Comparison of ENCODE assay signal across 16 mouse cellular contexts in genomic region chr10:116463753-116464345, GRCm38 (mm10). TPM values are rescaled to one million over a fixed set of nuclear protein-coding genes. Genes with fewer than 3 reads are reported as not detected.
DNase-seq lines count a peak whose midpoint lies in the region; TF ChIP-seq lines count a peak whose summit lies in the region.
"Had no signal": no experiment of that assay in that cellular context is flagged by ENCODE, and none has a peak within 500 bp of the region (broad histone marks: within the 10 kb centered on the region; RNA-seq: fewer than 3 reads in every experiment).

No protein-coding gene starts in this region.

- no peaks in the 10 kb centered on the region for H3K27me3 ChIP-seq in small intestine, adult 2 months (ENCODE audit: control insufficient read depth, insufficient read depth, low read length)
- H3K27me3 ChIP-seq: heart, embryonic 15.5 days; limb, embryonic 12.5 days; midbrain, embryonic 12.5 days had no signal

- WGBS in small intestine, adult 2 months, result 91% methylated on average over 12 of the region's 12 CpGs

- no peak for TF ChIP-seq POLR2A in small intestine, adult 2 months (IDR thresholded peaks at IDR 0.05; ENCODE audit: low read depth, low read length)

- H3K4me3 ChIP-seq in small intestine, adult 2 months (ENCODE audit: low read depth, low read length), result no peak overlapping the region
- H3K4me3 ChIP-seq: heart, embryonic 15.5 days; limb, embryonic 12.5 days; midbrain, embryonic 12.5 days had no signal

- DNase-seq in heart, adult 11 months, result peak; percentile 43
- no peak for DNase-seq in heart, postnatal 10 days
- peak; percentile 12 to 22 for DNase-seq in right cerebral cortex, postnatal 10 days (ENCODE audit: low spot score in 2 of 2)
- DNase-seq in right cerebral cortex, adult 18-20 months, result no peak
- peak; percentile 40 for DNase-seq in MN1 (ENCODE audit: low spot score)
- no peak for DNase-seq in right cerebral cortex, postnatal 4 days
- DNase-seq in spleen, postnatal 14 days (ENCODE audit: low spot score in 2 of 2), result no peak
- DNase-seq: adrenal gland, postnatal 36 days; cerebellum, adult 11 months; forebrain, postnatal 0 days; gastrocnemius, postnatal 36 days had no signal

- no peaks in the 10 kb centered on the region for H3K4me1 ChIP-seq in small intestine, adult 2 months (ENCODE audit: control insufficient read depth, insufficient read depth, insufficient read length, low read length)
- H3K4me1 ChIP-seq: heart, embryonic 15.5 days; limb, embryonic 12.5 days; midbrain, embryonic 12.5 days had no signal

- intact Hi-C loops in heart, postnatal 10 days (cut with DNase I), result no loop called here

- TF ChIP-seq CTCF in small intestine, adult 2 months (IDR thresholded peaks at IDR 0.05; ENCODE audit: extremely low read depth, insufficient read length, insufficient replicate concordance, low read depth, low read length), result peak; percentile 43; the same call in 1 of the 2 replicates

- no peak overlapping the region for H3K27ac ChIP-seq in small intestine, adult 2 months (ENCODE audit: insufficient read depth, low read depth, low read length)
- H3K27ac ChIP-seq: heart, embryonic 15.5 days; hindbrain, embryonic 14.5 days; limb, embryonic 12.5 days; midbrain, embryonic 12.5 days had no signal

- no peaks in the 10 kb centered on the region for H3K36me3 ChIP-seq in small intestine, adult 2 months (ENCODE audit: control insufficient read depth, insufficient read depth, low read length)
- H3K36me3 ChIP-seq: heart, embryonic 15.5 days had no signal

RNA-seq across cellular contexts. Expression of gene Kcnmb4, which starts 9.8 kb away (rescaled TPM):
- total RNA-seq in heart, postnatal 10 days (2021), result 1 to 10 TPM; 2.0 to 2.7 TPM
- polyA plus RNA-seq in small intestine, adult 2 months (2012; rRNA removed), result 2.9 and 8.9 TPM in 2 replicates
- total RNA-seq: gastrocnemius, postnatal 36 days had no signal

Comparison
In these comparisons a context has a peak if more than half of its experiments do, and no peak if none do; other contexts are left out.
1. DNase-seq: peak in heart, adult 11 months (single experiment), right cerebral cortex, postnatal 10 days (2 of 2) and MN1 (single experiment); none in heart, postnatal 10 days (0 of 2), right cerebral cortex, adult 18-20 months (single experiment), right cerebral cortex, postnatal 4 days (single experiment) and spleen, postnatal 14 days (0 of 2).